Mouse (Mus musculus) natural killer cell, adult 2 months (primary cell): ENCODE measurements around the gene Aqp6.

Source experiments
- DNase-seq, 2 experiments: peaks; one replicate each; pipeline ENCODE4 v3.0.0; 2022; ENCODE audit warnings: low spot score in 2 of 2

Aqp6 gene

GRCm38 (mm10) chr15:99644776-99645175 is 43.6 kb downstream of the Aqp6 start:
- DNase-seq = peak; percentile 54 to 57

- DNase-seq = no peak
These were observed 47.1 kb downstream of the Aqp6 start for GRCm38 (mm10) chr15:99648326-99648725.

DNA sequence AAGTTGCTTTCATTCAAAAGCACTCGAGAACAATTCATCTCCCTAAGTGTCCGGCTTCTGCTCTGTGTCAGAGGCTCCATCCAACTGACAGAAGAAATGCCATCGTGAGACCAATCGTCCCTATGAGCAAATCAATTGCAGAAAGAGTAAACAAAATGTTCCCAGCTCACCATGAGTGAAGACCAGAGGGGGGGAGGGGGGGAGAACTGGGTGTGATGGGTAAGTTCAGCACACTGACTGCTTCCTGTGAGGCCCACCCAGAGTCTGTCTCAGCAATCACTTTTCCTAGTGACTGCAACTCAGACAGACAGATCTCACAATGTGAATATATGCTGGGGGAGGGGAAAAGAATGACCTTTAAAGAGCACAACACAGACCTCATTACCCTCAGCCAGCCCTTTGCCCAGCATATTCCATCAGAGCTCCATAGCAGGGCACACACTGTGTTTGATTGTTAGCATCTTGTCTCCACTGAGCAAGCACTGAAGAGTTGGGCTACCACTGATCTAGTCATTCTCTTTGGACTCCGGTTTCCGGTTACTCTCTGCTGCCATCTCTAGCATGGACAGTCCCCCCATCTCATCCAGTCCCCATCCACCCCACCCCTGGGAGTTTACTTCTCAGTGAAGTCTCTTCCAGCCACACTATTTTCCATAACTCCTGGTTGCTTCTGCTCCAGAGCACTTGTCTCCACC is 48.0 kb downstream of the Aqp6 start:
- DNase-seq = no peak

GRCm38 (mm10) chr15:99650304-99650703 is 49.1 kb downstream of the Aqp6 start:
- no peak for DNase-seq

- DNase-seq = peak; percentile 96 to 97
These were observed 50.1 kb downstream of the Aqp6 start, which contains the start of gene Racgap1 for GRCm38 (mm10) chr15:99651163-99651872. Gene Racgap1 (minus strand): TSS chr15:99651656.

GRCm38 (mm10) chr15:99651984-99652872 is 51.0 kb downstream of the Aqp6 start:
- DNase-seq = no peak

DNA sequence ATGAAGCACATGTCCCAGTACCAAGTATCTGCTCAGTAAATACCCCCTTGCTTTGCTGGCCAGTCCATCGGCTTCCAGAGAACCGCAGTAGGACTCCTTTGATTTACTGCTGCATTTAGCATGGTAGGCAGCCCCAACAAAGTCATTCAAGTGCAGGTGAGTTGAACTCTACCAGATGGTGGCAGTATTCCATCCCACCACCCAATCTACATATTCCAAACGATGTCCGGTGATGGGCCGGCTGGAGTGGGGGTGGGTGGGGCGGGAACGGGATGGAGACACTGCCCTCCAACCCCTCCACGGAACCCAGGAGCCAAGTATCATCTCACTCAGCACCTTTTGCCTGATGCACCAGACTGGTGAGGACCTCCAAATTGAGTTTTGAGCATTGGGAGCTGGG is 52.1 kb downstream of the Aqp6 start:
- no peak for DNase-seq

- no peak for DNase-seq
These were observed 52.7 kb downstream of the Aqp6 start for GRCm38 (mm10) chr15:99653876-99654275.
